Comparison of ENCODE assay signal across 8 mouse cellular contexts in the genomic region with DNA sequence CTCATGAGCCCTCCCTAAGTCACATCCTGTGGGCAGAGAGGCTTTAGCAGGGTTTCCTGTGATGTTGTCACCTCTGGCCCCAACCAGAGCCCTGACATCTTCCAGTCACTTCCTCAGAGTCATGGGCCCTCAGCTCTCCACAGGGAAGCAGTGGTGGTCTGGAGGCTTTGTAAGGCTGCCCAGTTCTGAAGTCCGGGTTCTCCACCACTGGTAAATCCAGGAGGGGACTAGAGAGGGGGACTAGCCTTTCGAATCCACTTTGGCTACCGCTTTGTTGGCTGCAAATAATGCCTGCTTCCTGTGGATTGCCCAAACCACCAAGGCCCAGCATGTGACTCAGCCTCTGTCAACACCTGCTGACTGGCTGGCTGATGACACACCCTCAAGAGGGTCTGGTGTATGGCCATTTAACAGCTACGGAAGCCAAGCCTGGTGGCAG. TPM values are rescaled to one million over a fixed set of nuclear protein-coding genes. Genes with fewer than 3 reads are reported as not detected.
DNase-seq lines count a peak whose midpoint lies in the region; ATAC-seq and TF ChIP-seq lines count a peak whose summit lies in the region.

No protein-coding gene starts in this region.

- no peak for DNase-seq in gastrocnemius, adult 2 months
- DNase-seq in gastrocnemius, postnatal 14 days, result no peak
- peak; percentile 80 for DNase-seq in MN1 (ENCODE audit: low spot score)
- peak; percentile 32 for DNase-seq in heart, postnatal 0 days (ENCODE audit: low spot score)
- peak; percentile 43 for DNase-seq in lung, adult 2 months
- DNase-seq in cerebellum, postnatal 36 days, result no peak
- DNase-seq in urinary bladder, postnatal 25 days (ENCODE audit: low spot score), result no peak

- intact Hi-C loops in gastrocnemius, adult 2 months (cut with DNase I), result loop anchor here (1.0 kb wide), 2 partner anchors 42 to 142 kb away; a partner anchor contains a TSS
- intact Hi-C loops in gastrocnemius, postnatal 14 days (cut with DNase I; ENCODE audit: low total_unique reads), result loop anchor here (2.0 kb wide), 1 partner anchor 40 kb away; no protein-coding TSS in a partner anchor

- no peaks in the 10 kb centered on the region for H3K27me3 ChIP-seq in heart, postnatal 0 days (ENCODE audit: control insufficient read depth, insufficient read depth, low read length)
- no peaks in the 10 kb centered on the region for H3K27me3 ChIP-seq in stomach, embryonic 14.5 days (ENCODE audit: control insufficient read depth, insufficient read depth, low read length)

- H3K27ac ChIP-seq in gastrocnemius, adult 2 months, result peak overlapping the region; percentile 96
- H3K27ac ChIP-seq in heart, postnatal 0 days (ENCODE audit: low read depth), result peak overlapping the region; percentile 90
- peak overlapping the region; percentile 4; the same call in 1 of the 2 replicates for H3K27ac ChIP-seq in stomach, embryonic 14.5 days (ENCODE audit: low read length)

- no peaks in the 10 kb centered on the region for H3K9me3 ChIP-seq in heart, postnatal 0 days (replicated peaks; ENCODE audit: control insufficient read depth, low read length)
- no peaks in the 10 kb centered on the region for H3K9me3 ChIP-seq in stomach, embryonic 14.5 days (ENCODE audit: control insufficient read depth, low read depth, low read length)

- H3K4me1 ChIP-seq in heart, postnatal 0 days (ENCODE audit: control insufficient read depth, insufficient read depth), result peaks cover 15% of the 10 kb centered on the region
- H3K4me1 ChIP-seq in lung, adult 2 months (ENCODE audit: control insufficient read depth, insufficient read depth, low read length), result peaks cover 27% of the 10 kb centered on the region
- H3K4me1 ChIP-seq in stomach, embryonic 14.5 days (ENCODE audit: control insufficient read depth, insufficient read depth, low read length), result peaks cover 18% of the 10 kb centered on the region

- H3K9ac ChIP-seq in heart, postnatal 0 days (replicated peaks; ENCODE audit: low read depth, low read length), result no peak overlapping the region
- H3K9ac ChIP-seq in stomach, embryonic 14.5 days (replicated peaks; ENCODE audit: low read depth, low read length), result no peak overlapping the region

- ATAC-seq in heart, postnatal 0 days (ENCODE audit: insufficient read depth, low read depth), result no peak
- ATAC-seq in stomach, embryonic 14.5 days (ENCODE audit: insufficient number of reproducible peaks, insufficient read depth, low FRiP score, low read depth), result no peak

- 30% methylated on average over 4 of the region's 4 CpGs for WGBS in heart, postnatal 0 days
- 18% methylated on average over 4 of the region's 4 CpGs for WGBS in lung, adult 2 months
- WGBS in stomach, embryonic 14.5 days, result 55% methylated on average over 4 of the region's 4 CpGs

- TF ChIP-seq CTCF in gastrocnemius, adult 2 months (IDR thresholded peaks at IDR 0.05), result no peak
- no peak for TF ChIP-seq CTCF in heart, postnatal 0 days (IDR thresholded peaks at IDR 0.05; ENCODE audit: low read depth)
- TF ChIP-seq CTCF in lung, adult 2 months (IDR thresholded peaks at IDR 0.05; ENCODE audit: insufficient read depth, low read length), result peak; percentile 11; the same call in 1 of the 2 replicates

- H3K36me3 ChIP-seq in heart, postnatal 0 days (replicated peaks; ENCODE audit: control insufficient read depth, insufficient read depth, low read length), result peaks cover 10% of the 10 kb centered on the region
- H3K36me3 ChIP-seq in stomach, embryonic 14.5 days (ENCODE audit: control insufficient read depth, insufficient read depth, low read length), result peaks cover 3% of the 10 kb centered on the region; the same call in 1 of the 2 replicates

- TF ChIP-seq EP300 in heart, postnatal 0 days (IDR thresholded peaks at IDR 0.05; ENCODE audit: low read depth), result no peak

- no peak overlapping the region for H3K4me2 ChIP-seq in heart, postnatal 0 days (ENCODE audit: low read depth, low read length)
- no peak overlapping the region for H3K4me2 ChIP-seq in stomach, embryonic 14.5 days (replicated peaks; ENCODE audit: low read depth, low read length)

- TF ChIP-seq POLR2A in lung, adult 2 months (IDR thresholded peaks at IDR 0.05; ENCODE audit: borderline replicate concordance, extremely low read depth, low read depth, low read length), result peak; percentile 27; the same call in 1 of the 2 replicates

- no peak overlapping the region for H3K4me3 ChIP-seq in gastrocnemius, adult 2 months
- H3K4me3 ChIP-seq in heart, postnatal 0 days (ENCODE audit: low read depth, low read length), result no peak overlapping the region
- no peak overlapping the region for H3K4me3 ChIP-seq in lung, adult 2 months (replicated peaks; ENCODE audit: extremely low read depth, low read depth, low read length)
- no peak overlapping the region for H3K4me3 ChIP-seq in stomach, embryonic 14.5 days (ENCODE audit: low read depth, low read length)

RNA-seq across cellular contexts. Expression of a gene that starts 2.1 kb away (rescaled TPM):
- total RNA-seq in gastrocnemius, adult 2 months (2021), result 10 to 100 TPM; 20.2 to 22.0 TPM
- 10 to 100 TPM; 21.3 to 23.9 TPM for total RNA-seq in gastrocnemius, postnatal 14 days (2021)
- total RNA-seq in heart, postnatal 0 days (2014; rRNA removed; ENCODE audit: low replicate concordance), result 42.4 and 58.4 TPM in 2 replicates
- 33.1 and 35.5 TPM in 2 replicates for polyA plus RNA-seq in heart, postnatal 0 days (2015; fragmentation: Nextera tagmentation; extraction: Ambion mirVana)
- polyA plus RNA-seq in lung, adult 2 months (2012; rRNA removed), result 103 and 137 TPM in 2 replicates
- 78.6 and 80.8 TPM in 2 replicates for polyA plus RNA-seq in stomach, embryonic 14.5 days (2014; fragmentation: Nextera tagmentation; extraction: Ambion mirVana)

RNA-seq across cellular contexts. Expression of a gene that starts 5.8 kb away (rescaled TPM):
- total RNA-seq in gastrocnemius, adult 2 months (2021), result 10 to 100 TPM in 1 of 2 experiments, 1 to 10 TPM in 1; 4.4 to 12.0 TPM
- total RNA-seq in gastrocnemius, postnatal 14 days (2021), result 10 to 100 TPM; 10.2 to 16.1 TPM
- 17.0 and 26.2 TPM in 2 replicates for total RNA-seq in heart, postnatal 0 days (2014; rRNA removed; ENCODE audit: low replicate concordance)
- 22.9 and 24.2 TPM in 2 replicates for polyA plus RNA-seq in heart, postnatal 0 days (2015; fragmentation: Nextera tagmentation; extraction: Ambion mirVana)
- 167 and 260 TPM in 2 replicates for polyA plus RNA-seq in lung, adult 2 months (2012; rRNA removed)
- polyA plus RNA-seq in stomach, embryonic 14.5 days (2014; fragmentation: Nextera tagmentation; extraction: Ambion mirVana), result 28.2 and 28.4 TPM in 2 replicates

RNA-seq across cellular contexts. Expression of a gene that starts 11.1 kb away (rescaled TPM):
- total RNA-seq in gastrocnemius, adult 2 months (2021), result 1 to 10 TPM; 5.9 to 6.9 TPM
- 10 to 100 TPM in 1 of 2 experiments, 1 to 10 TPM in 1; 6.7 to 11.1 TPM for total RNA-seq in gastrocnemius, postnatal 14 days (2021)
- 13.6 and 14.5 TPM in 2 replicates for total RNA-seq in heart, postnatal 0 days (2014; rRNA removed; ENCODE audit: low replicate concordance)
- 8.5 and 10.9 TPM in 2 replicates for polyA plus RNA-seq in heart, postnatal 0 days (2015; fragmentation: Nextera tagmentation; extraction: Ambion mirVana)
- 42.1 and 42.3 TPM in 2 replicates for polyA plus RNA-seq in lung, adult 2 months (2012; rRNA removed)
- polyA plus RNA-seq in stomach, embryonic 14.5 days (2014; fragmentation: Nextera tagmentation; extraction: Ambion mirVana), result 25.9 and 27.1 TPM in 2 replicates

RNA-seq across cellular contexts. Expression of a gene that starts 25.8 kb away (rescaled TPM):
- total RNA-seq in gastrocnemius, adult 2 months (2021), result not detected
- not detected for total RNA-seq in gastrocnemius, postnatal 14 days (2021)
- not detected in 2 replicates for total RNA-seq in heart, postnatal 0 days (2014; rRNA removed; ENCODE audit: low replicate concordance)
- polyA plus RNA-seq in heart, postnatal 0 days (2015; fragmentation: Nextera tagmentation; extraction: Ambion mirVana), result 0.15 TPM in 1 of 2 replicates, not detected in the other
- 0.18 and 0.41 TPM in 2 replicates for polyA plus RNA-seq in lung, adult 2 months (2012; rRNA removed)
- 0.67 and 0.77 TPM in 2 replicates for polyA plus RNA-seq in stomach, embryonic 14.5 days (2014; fragmentation: Nextera tagmentation; extraction: Ambion mirVana)

RNA-seq across cellular contexts. Expression of a gene that starts 42.0 kb away (rescaled TPM):
- 1 to 10 TPM; 3.7 to 4.9 TPM for total RNA-seq in gastrocnemius, adult 2 months (2021)
- total RNA-seq in gastrocnemius, postnatal 14 days (2021), result 1 to 10 TPM; 7.5 to 8.2 TPM
- 34.6 and 65.3 TPM in 2 replicates for total RNA-seq in heart, postnatal 0 days (2014; rRNA removed; ENCODE audit: low replicate concordance)
- 27.5 and 28.5 TPM in 2 replicates for polyA plus RNA-seq in heart, postnatal 0 days (2015; fragmentation: Nextera tagmentation; extraction: Ambion mirVana)
- polyA plus RNA-seq in lung, adult 2 months (2012; rRNA removed), result 65.3 and 67.8 TPM in 2 replicates
- polyA plus RNA-seq in stomach, embryonic 14.5 days (2014; fragmentation: Nextera tagmentation; extraction: Ambion mirVana), result 71.3 and 75.7 TPM in 2 replicates

Comparison
In these comparisons a context has a peak if more than half of its experiments do, and no peak if none do; other contexts are left out.
1. DNase-seq: peak in MN1 (single experiment), heart, postnatal 0 days (single experiment) and lung, adult 2 months (single experiment); none in gastrocnemius, adult 2 months (single experiment), gastrocnemius, postnatal 14 days (single experiment), cerebellum, postnatal 36 days (0 of 2) and urinary bladder, postnatal 25 days (single experiment).
2. H3K27ac ChIP-seq: peak in every context shown above with its lines; median percentile 96 in gastrocnemius, adult 2 months; 90 in heart, postnatal 0 days; 4 in stomach, embryonic 14.5 days.